Mouse (Mus musculus) adrenal gland, postnatal 0 days (tissue): ENCODE results near the gene Alox15. TPM values are rescaled to one million over a fixed set of nuclear protein-coding genes. Genes with fewer than 3 reads are reported as not detected.

Experiments used
- polyA plus RNA-seq: library from polyadenylated mRNA; unstranded; fragments of >200 nt; fragmentation: Nextera tagmentation; extraction: Ambion mirVana; gene quantifications from 2 replicates; pipeline ENCODE4 v1.2.1, GENCODE M21; 2015

The Alox15 gene
- 0.44 and 0.91 TPM in 2 replicates for polyA plus RNA-seq

GRCm38 (mm10) chr11:70351868-70352267, at the start of gene Alox15:
Gene Alox15, minus strand, starts transcription at chr11:70352031.

DNA sequence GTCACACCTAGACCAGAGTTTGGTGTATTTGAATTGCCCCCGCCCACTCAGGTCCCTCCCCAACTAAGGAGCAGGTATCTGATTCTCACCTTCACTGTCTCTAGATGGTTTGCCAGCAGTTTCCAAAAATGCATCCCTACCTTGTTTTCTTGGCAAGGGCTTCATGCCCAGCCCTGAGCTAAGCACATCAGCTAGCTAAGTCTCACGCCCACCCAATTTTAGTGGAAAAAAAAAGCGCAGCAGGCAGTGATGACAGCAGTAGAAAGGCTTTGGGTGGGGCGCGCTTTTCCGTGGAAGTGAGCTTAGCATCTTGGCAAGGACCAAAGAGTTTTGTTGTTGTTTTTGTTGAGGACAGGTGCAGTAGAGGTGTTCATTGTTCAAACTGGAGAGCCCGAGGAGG, 29.3 kb downstream of the Alox15 start, which contains the start of gene Alox12e:
TSS of gene Alox12e (minus strand) at position 101 of the 400 bp plus-strand sequence.

Other genes with a start within 250 kb of the Alox15 start
- gene Mgl2, start 221.7 kb downstream of the Alox15 start, polyA plus RNA-seq = 0.61 and 0.99 TPM in 2 replicates
- gene Clec10a, start 195.8 kb downstream of the Alox15 start, polyA plus RNA-seq = 1.9 and 2.6 TPM in 2 replicates
- 0.61 and 0.86 TPM in 2 replicates for gene Slc16a11, start 139.3 kb downstream of the Alox15 start, polyA plus RNA-seq
- gene Slc16a13, start 131.0 kb downstream of the Alox15 start, polyA plus RNA-seq = 2.8 and 4.8 TPM in 2 replicates
- 3.5 and 8.5 TPM in 2 replicates for gene Bcl6b, start 122.2 kb downstream of the Alox15 start, polyA plus RNA-seq
- 93.4 and 103 TPM in 2 replicates for gene 0610010K14Rik, start 114.1 kb downstream of the Alox15 start, polyA plus RNA-seq
- gene Gm21988, start 112.2 kb downstream of the Alox15 start, polyA plus RNA-seq = 8.0 and 12.6 TPM in 2 replicates
- gene Rnasek, start 112.2 kb downstream of the Alox15 start, polyA plus RNA-seq = 368 and 549 TPM in 2 replicates
- gene Alox12, start 96.7 kb downstream of the Alox15 start, polyA plus RNA-seq = 1.6 TPM in 2 replicates
- 0.14 and 0.26 TPM in 2 replicates for gene Alox12e, start 29.4 kb downstream of the Alox15 start, polyA plus RNA-seq
- 15.5 and 15.7 TPM in 2 replicates for gene Pelp1, start 58.0 kb upstream of the Alox15 start, polyA plus RNA-seq
- gene Arrb2, start 80.6 kb upstream of the Alox15 start, polyA plus RNA-seq = 14.6 and 17.0 TPM in 2 replicates
- 25.7 and 35.8 TPM in 2 replicates for gene Med11, start 99.9 kb upstream of the Alox15 start, polyA plus RNA-seq
- gene Zmynd15, start 107.4 kb upstream of the Alox15 start, polyA plus RNA-seq = 0.68 and 1.1 TPM in 2 replicates
- gene Cxcl16, start 108.0 kb upstream of the Alox15 start, polyA plus RNA-seq = 12.3 and 15.6 TPM in 2 replicates
- 3.7 and 10.0 TPM in 2 replicates for gene Tm4sf5, start 153.2 kb upstream of the Alox15 start, polyA plus RNA-seq
- gene Vmo1, start 162.6 kb upstream of the Alox15 start, polyA plus RNA-seq = 0.63 and 1.1 TPM in 2 replicates
- gene Gltpd2, start 167.2 kb upstream of the Alox15 start, polyA plus RNA-seq = 0.61 and 1.6 TPM in 2 replicates
- gene Psmb6, start 173.3 kb upstream of the Alox15 start, polyA plus RNA-seq = 682 and 707 TPM in 2 replicates
- gene Gm40193, start 180.9 kb upstream of the Alox15 start, polyA plus RNA-seq = not detected in 2 replicates
- gene Pld2, start 188.0 kb upstream of the Alox15 start, polyA plus RNA-seq = 5.9 and 7.8 TPM in 2 replicates
- gene Mink1, start 210.8 kb upstream of the Alox15 start, polyA plus RNA-seq = 8.4 and 8.8 TPM in 2 replicates